Mouse (Mus musculus) heart, embryonic 14.5 days (tissue): Measurements from ENCODE around the gene Ptpro. TPM values are rescaled to one million over a fixed set of nuclear protein-coding genes. Genes with fewer than 3 reads are reported as not detected.

ENCODE experiments used
- ATAC-seq: fragments of 200-750 bp; cut with Nextera tagmentation; 2 replicates; pipeline ENCODE4 v1.8.0; 2017; ENCODE audit warnings: low read depth, moderate TSS enrichment; ENCODE audit not compliant: insufficient number of reproducible peaks, insufficient read depth, low FRiP score
- H3K27ac ChIP-seq, 2 experiments: fragments of 200-500 bp in 1 of 2; fragments of 300-500 bp in 1 of 2; sonication (generic) in 1 of 2; replicated peaks in 1 of 2; 2 replicates each; pipeline ENCODE4 v1.5.1; 2012 to 2014; ENCODE audit warnings: low read depth in 2 of 2, low read length in 2 of 2, control low read depth in 1 of 2, mild to moderate bottlenecking in 1 of 2, mixed read lengths in 1 of 2; ENCODE audit not compliant: control insufficient read depth in 1 of 2, insufficient read depth in 1 of 2
- H3K27me3 ChIP-seq: fragments of 300-500 bp; sonication (generic); 2 replicates; pipeline ENCODE4 v1.6.1; 2014; ENCODE audit warnings: mild to moderate bottlenecking, low read length, control low read depth; ENCODE audit not compliant: control insufficient read depth, insufficient read depth
- H3K36me3 ChIP-seq: fragments of 300-500 bp; sonication (generic); 2 replicates; pipeline ENCODE4 v1.6.1; 2014; ENCODE audit warnings: mild to moderate bottlenecking, control low read depth, low read length, mixed read lengths; ENCODE audit not compliant: control insufficient read depth, insufficient read depth
- H3K4me1 ChIP-seq, 2 experiments: fragments of 200-500 bp in 1 of 2; fragments of 300-500 bp in 1 of 2; sonication (generic) in 1 of 2; 2 replicates each; pipeline ENCODE4 v1.6.1; 2012 to 2014; ENCODE audit warnings: low read length in 2 of 2, control low read depth in 1 of 2, mixed read lengths in 1 of 2; ENCODE audit not compliant: control insufficient read depth in 2 of 2, insufficient read depth in 2 of 2
- H3K4me2 ChIP-seq: fragments of 300-500 bp; sonication (generic); 2 replicates; pipeline ENCODE4 v1.6.1; 2014; ENCODE audit warnings: mild to moderate bottlenecking, low read length
- H3K4me3 ChIP-seq, 2 experiments: fragments of 200-500 bp in 1 of 2; fragments of 300-500 bp in 1 of 2; sonication (generic) in 1 of 2; 2 replicates each; pipeline ENCODE4 v1.5.1; 2012 to 2014; ENCODE audit warnings: low read length in 2 of 2, mild to moderate bottlenecking in 2 of 2, control low read depth in 1 of 2, low read depth in 1 of 2, moderate library complexity in 1 of 2; ENCODE audit not compliant: control insufficient read depth in 1 of 2, insufficient read depth in 1 of 2
- H3K9ac ChIP-seq: fragments of 300-500 bp; sonication (generic); 2 replicates; pipeline ENCODE4 v1.6.1; 2014; ENCODE audit warnings: mild to moderate bottlenecking, low read length
- H3K9me3 ChIP-seq: fragments of 300-500 bp; sonication (generic); 2 replicates; pipeline ENCODE4 v1.6.1; 2016; ENCODE audit warnings: low read length, control low read depth; ENCODE audit not compliant: control insufficient read depth
- WGBS: fragments of 180-500 bp; shearing (Covaris S2); extraction: QIAGEN DNeasy Blood & Tissue Kit; methylation state at CpG from one replicate; pipeline ENCODE4 v1.1.7; 2014; 5-methylcytosine and 5-hydroxymethylcytosine counted together
- polyA plus RNA-seq: library from polyadenylated mRNA; unstranded; fragments of >200 nt; fragmentation: Nextera tagmentation; extraction: Ambion mirVana; gene quantifications from 2 replicates; pipeline ENCODE4 v1.2.1, GENCODE M21; 2014

Gene Ptpro
- polyA plus RNA-seq, 1 experiment from 2014 or later, result 4.1 TPM

DNA sequence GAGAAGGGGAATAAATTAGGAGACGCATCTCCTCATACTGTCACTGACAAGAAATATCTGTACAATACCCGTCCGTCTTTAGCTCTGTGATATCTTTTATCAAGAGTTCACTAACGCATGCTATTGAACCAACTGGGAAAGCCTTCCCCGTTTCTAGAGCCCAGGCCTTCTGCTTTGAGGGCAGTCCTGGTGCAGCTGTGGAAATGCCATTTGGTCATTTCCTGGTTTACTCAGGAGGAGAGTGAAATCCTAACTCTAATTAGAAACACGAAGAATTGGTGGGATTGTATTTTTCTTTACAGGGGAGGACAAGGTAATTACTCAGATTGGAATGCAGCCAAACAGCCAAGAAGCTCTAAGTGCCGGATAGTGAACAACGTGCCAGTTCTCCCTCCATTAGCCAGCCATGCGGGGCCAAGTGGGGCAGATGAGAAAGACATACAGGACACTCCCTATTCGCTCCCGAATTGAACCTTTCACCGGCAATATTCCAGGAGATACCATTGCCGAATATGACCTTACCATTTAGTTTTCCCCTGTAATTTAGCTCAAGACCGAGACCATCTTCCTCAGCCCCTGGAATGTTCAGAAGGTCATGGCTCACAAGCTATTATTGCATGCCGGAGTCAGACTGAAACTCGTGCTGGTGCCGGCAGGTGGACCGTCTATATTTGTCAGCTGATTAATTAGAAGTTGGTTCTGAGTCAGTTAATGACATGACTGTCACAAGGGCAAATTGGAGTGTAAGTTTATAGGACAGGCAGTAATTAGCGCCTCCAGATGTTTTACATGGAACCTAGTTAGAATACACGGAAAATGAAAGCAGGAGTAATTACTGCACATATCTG is 43.1 kb downstream of the Ptpro start:
- H3K9me3 ChIP-seq, result no peaks in the 10 kb centered on the region
- no peak for ATAC-seq
- 65% methylated on average over 20 of the region's 20 CpGs for WGBS

DNA sequence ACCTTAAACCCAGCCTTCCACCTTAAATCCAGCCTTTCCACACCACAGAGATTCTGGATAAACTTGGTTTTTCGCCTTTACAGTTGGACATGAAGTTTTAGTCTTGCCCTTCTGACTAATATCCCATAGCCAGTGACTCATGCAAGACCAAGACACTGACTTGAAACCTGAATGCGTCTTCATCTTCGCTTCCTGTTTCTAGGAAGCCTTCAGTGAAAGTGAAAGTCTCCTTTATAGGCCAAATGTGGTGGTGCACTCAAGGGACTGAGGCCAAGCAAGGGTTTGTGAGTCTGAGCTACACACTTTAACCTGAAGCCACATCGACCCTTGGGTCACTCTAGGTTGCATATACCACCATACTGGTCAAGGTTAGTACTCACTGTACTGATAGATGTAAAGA is 50.4 kb downstream of the Ptpro start:
- WGBS, result 74% methylated on average over 4 of the region's 4 CpGs
- H3K4me1 ChIP-seq, result no peaks in the 10 kb centered on the region
- no peak overlapping the region for H3K9ac ChIP-seq
- H3K4me2 ChIP-seq, result no peak overlapping the region
- no peak for ATAC-seq
- no peaks in the 10 kb centered on the region for H3K27me3 ChIP-seq
- no peaks in the 10 kb centered on the region for H3K9me3 ChIP-seq
- H3K4me3 ChIP-seq, result no peak overlapping the region
- no peak overlapping the region for H3K27ac ChIP-seq
- H3K36me3 ChIP-seq, result no peaks in the 10 kb centered on the region

More for the DNA sequence above, 43.1 kb downstream of the Ptpro start:
- H3K9ac ChIP-seq, result no peak overlapping the region
- no peaks in the 10 kb centered on the region for H3K27me3 ChIP-seq
- H3K4me1 ChIP-seq, result peaks cover 0 to 3% of the 10 kb centered on the region in 2 experiments; a peak in 2 of 4 replicates
- H3K4me3 ChIP-seq, result no peak overlapping the region
- H3K27ac ChIP-seq, result no peak overlapping the region
- H3K4me2 ChIP-seq, result 0 out of 2 replicates have a peak overlapping the region, but pooled peaks have one; percentile 9
- no peaks in the 10 kb centered on the region for H3K36me3 ChIP-seq

DNA sequence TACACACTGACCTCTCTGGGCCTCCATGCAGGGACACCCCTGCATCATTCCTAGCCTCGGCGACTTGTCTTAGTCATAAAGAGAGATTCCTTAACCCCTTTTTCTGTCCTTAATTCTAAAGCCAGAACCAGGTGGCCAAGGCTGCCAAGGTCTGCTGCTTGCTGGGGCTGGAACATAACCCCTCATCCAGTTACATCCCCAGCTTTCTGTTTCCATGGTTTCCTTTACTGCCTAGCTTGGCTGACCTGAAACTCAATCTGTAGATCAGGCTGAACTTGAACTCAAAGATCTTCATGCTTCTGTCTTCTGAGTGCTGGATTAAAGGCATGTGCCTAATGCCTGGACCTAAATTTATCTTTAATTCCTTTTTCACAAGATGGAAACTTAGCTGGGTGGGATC is 51.7 kb downstream of the Ptpro start:
- Histone ChIP-seq H3K27ac (no peak overlapping the region), H3K36me3 (no peaks in the 10 kb centered on the region), H3K9me3 (no peaks in the 10 kb centered on the region), H3K4me1 (no peaks in the 10 kb centered on the region), H3K4me3 (no peak overlapping the region), H3K4me2 (no peak overlapping the region), H3K9ac (no peak overlapping the region), H3K27me3 (no peaks in the 10 kb centered on the region)
- WGBS, result 72% methylated on average over 2 of the region's 2 CpGs
- no peak for ATAC-seq

DNA sequence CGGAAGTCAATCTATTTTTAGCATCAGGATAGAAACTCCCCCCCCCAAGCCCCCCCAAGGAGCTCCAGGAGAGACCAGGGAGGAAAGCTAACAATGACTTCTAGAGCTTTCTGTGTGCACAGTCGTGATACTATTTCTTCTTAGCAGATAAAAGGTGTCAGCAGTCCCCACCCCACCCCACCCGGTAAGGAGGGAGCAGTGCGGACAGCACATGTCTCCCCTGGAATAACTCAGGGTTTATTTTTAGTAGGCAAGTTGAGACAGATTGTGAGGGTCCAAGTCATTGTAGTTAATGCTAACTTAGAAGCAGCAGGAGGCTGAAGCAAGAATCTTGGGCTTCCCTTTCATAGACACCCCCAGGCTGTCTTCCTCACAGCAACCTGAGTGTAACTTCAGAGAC is 63.1 kb downstream of the Ptpro start:
- 7% methylated on average over 4 of the region's 4 CpGs for WGBS

GRCm38 (mm10) chr6:137316358-137316757 is 64.2 kb downstream of the Ptpro start:
- peaks cover 6% of the 10 kb centered on the region; the same call in 1 of the 2 replicates for H3K9me3 ChIP-seq
- H3K27ac ChIP-seq, result peak overlapping the region; percentile 20 to 37; a peak in 1 of 4 replicates
- whole genome bisulfite sequencing, result 77% methylated on average over 6 of the region's 6 CpGs
- no peak for ATAC-seq
- H3K4me2 ChIP-seq, result no peak overlapping the region
- H3K4me3 ChIP-seq, result no peak overlapping the region
- H3K4me1 ChIP-seq, result peaks cover 16 to 34% of the 10 kb centered on the region in 2 experiments
- no peaks in the 10 kb centered on the region for H3K36me3 ChIP-seq
- H3K9ac ChIP-seq, result no peak overlapping the region
- H3K27me3 ChIP-seq, result no peaks in the 10 kb centered on the region

More for the DNA sequence above, 63.1 kb downstream of the Ptpro start:
- no peak overlapping the region for H3K4me3 ChIP-seq
- peak overlapping the region; percentile 31 for H3K4me2 ChIP-seq
- no peaks in the 10 kb centered on the region for H3K36me3 ChIP-seq
- H3K27me3 ChIP-seq, result no peaks in the 10 kb centered on the region
- H3K9me3 ChIP-seq, result peaks cover 6% of the 10 kb centered on the region; the same call in 1 of the 2 replicates
- H3K9ac ChIP-seq, result no peak overlapping the region
- H3K27ac ChIP-seq, result peak overlapping the region; percentile 60 to 71
- H3K4me1 ChIP-seq, result peaks cover 16 to 34% of the 10 kb centered on the region in 2 experiments
- ATAC-seq, result peak; percentile 69; the same call in 1 of the 2 replicates

DNA sequence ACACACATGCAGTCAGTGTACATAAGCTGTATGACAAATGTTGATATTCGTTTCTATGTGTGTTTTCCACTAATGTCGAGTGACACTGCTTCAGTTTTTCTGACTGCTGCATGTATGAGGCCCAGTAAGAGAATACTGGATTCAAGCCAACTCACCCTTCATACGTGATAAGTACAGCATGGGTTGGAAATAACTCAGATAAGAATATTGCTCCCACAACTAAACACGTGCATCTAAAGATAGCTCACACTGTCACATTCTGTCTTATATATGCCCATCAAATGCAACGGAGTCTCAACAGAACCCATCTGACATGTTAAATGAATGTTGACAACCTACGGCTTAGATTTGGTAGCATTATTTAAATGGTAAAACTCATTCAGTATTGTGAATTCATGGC is 65.4 kb downstream of the Ptpro start:
- no peaks in the 10 kb centered on the region for H3K36me3 ChIP-seq
- 15% methylated on average over 6 of the region's 6 CpGs for WGBS
- H3K27ac ChIP-seq, result peak overlapping the region; percentile 12 to 51
- no peak overlapping the region for H3K9ac ChIP-seq
- peaks cover 16 to 34% of the 10 kb centered on the region in 2 experiments for H3K4me1 ChIP-seq
- peak; percentile 76; the same call in 1 of the 2 replicates for ATAC-seq
- 0 out of 2 replicates have a peak overlapping the region, but pooled peaks have one; percentile 7 for H3K4me2 ChIP-seq
- H3K9me3 ChIP-seq, result no peaks in the 10 kb centered on the region
- H3K4me3 ChIP-seq, result no peak overlapping the region
- no peaks in the 10 kb centered on the region for H3K27me3 ChIP-seq

- H3K4me2 ChIP-seq, result no peak overlapping the region
- no peak overlapping the region for H3K4me3 ChIP-seq
- peaks cover 16 to 34% of the 10 kb centered on the region in 2 experiments for H3K4me1 ChIP-seq
- H3K27me3 ChIP-seq, result no peaks in the 10 kb centered on the region
- WGBS, result 82% methylated on average over 12 of the region's 12 CpGs
- H3K9ac ChIP-seq, result no peak overlapping the region
- ATAC-seq, result no peak
- peak overlapping the region in 1 of 2 experiments; percentile 51; a peak in 2 of 4 replicates for H3K27ac ChIP-seq
- H3K36me3 ChIP-seq, result no peaks in the 10 kb centered on the region
- no peaks in the 10 kb centered on the region for H3K9me3 ChIP-seq
These were observed 66.2 kb downstream of the Ptpro start for GRCm38 (mm10) chr6:137318242-137318861.
